Mouse (Mus musculus) midbrain, postnatal 0 days (tissue): ENCODE data around the gene Dbn1. TPM values are rescaled to one million over a fixed set of nuclear protein-coding genes. Genes with fewer than 3 reads are reported as not detected.

Source experiments
- ATAC-seq: fragments of 200-750 bp; cut with Nextera tagmentation; 2 replicates; pipeline ENCODE4 v1.8.0; 2017; ENCODE audit warnings: moderate number of reproducible peaks, mild to moderate bottlenecking, moderate TSS enrichment, moderate library complexity; ENCODE audit not compliant: low FRiP score
- DNase-seq: peaks from one replicate; pipeline ENCODE4 v3.0.0-alpha.2; 2015; ENCODE audit warnings: low spot score
- H3K27ac ChIP-seq: fragments of 300-500 bp; sonication (generic); 2 replicates; pipeline ENCODE4 v1.5.1; 2014; ENCODE audit warnings: low read depth, mild to moderate bottlenecking, low read length, mixed read lengths
- H3K27me3 ChIP-seq: fragments of 300-500 bp; sonication (generic); 2 replicates; pipeline ENCODE4 v1.6.1; 2014; ENCODE audit warnings: low read length, control low read depth, mixed read lengths; ENCODE audit not compliant: insufficient read depth
- H3K36me3 ChIP-seq: fragments of 300-500 bp; sonication (generic); 2 replicates; pipeline ENCODE4 v1.6.1; 2014; ENCODE audit warnings: low read length, control low read depth, mixed read lengths; ENCODE audit not compliant: insufficient read depth
- H3K4me1 ChIP-seq: fragments of 300-500 bp; sonication (generic); 2 replicates; pipeline ENCODE4 v1.6.1; 2014; ENCODE audit warnings: mild to moderate bottlenecking, control low read depth, antibody characterized with exemption, low read length, mixed read lengths; ENCODE audit not compliant: insufficient read depth
- H3K4me2 ChIP-seq: fragments of 300-500 bp; sonication (generic); 2 replicates; pipeline ENCODE4 v1.6.1; 2014; ENCODE audit warnings: low read depth, mild to moderate bottlenecking, low read length, mixed read lengths; ENCODE audit not compliant: poor library complexity, severe bottlenecking
- H3K4me3 ChIP-seq: fragments of 300-500 bp; sonication (generic); 2 replicates; pipeline ENCODE4 v1.5.1; 2014; ENCODE audit warnings: low read depth, mild to moderate bottlenecking, low read length, moderate library complexity
- H3K9ac ChIP-seq: fragments of 300-500 bp; sonication (generic); replicated peaks from 2 replicates; pipeline ENCODE4 v1.6.1; 2014; ENCODE audit warnings: mild to moderate bottlenecking, low read length, moderate library complexity, mixed read lengths; ENCODE audit not compliant: poor library complexity, severe bottlenecking
- H3K9me3 ChIP-seq: fragments of 300-500 bp; sonication (generic); 2 replicates; pipeline ENCODE4 v1.6.1; 2016; ENCODE audit warnings: low read length, control low read depth
- CTCF ChIP-seq: IDR thresholded peaks from 2 replicates; pipeline ENCODE4 v1.5.1; 2016; ENCODE audit warnings: antibody characterized with exemption, mild to moderate bottlenecking
- WGBS: fragments of 180-500 bp; shearing (Covaris S2); extraction: QIAGEN DNeasy Blood & Tissue Kit; methylation state at CpG from one replicate; pipeline ENCODE4 v1.1.7; 2014; 5-methylcytosine and 5-hydroxymethylcytosine counted together
- polyA plus RNA-seq: library from polyadenylated mRNA; unstranded; fragments of >200 nt; fragmentation: Nextera tagmentation; extraction: Ambion mirVana; gene quantifications from 2 replicates; pipeline ENCODE4 v1.2.1, GENCODE M21; 2015
- total RNA-seq: library from RNA; depleted of rRNA; stranded (reverse); fragments of >200 nt; gene quantifications from 2 replicates; pipeline ENCODE4 v1.2.3, GENCODE M21; 2014

The Dbn1 gene
- total and polyA plus RNA-seq, 2 experiments from 2014 or later = 484 to 510 TPM

GRCm38 (mm10) chr13:55468851-55469560 is 18.9 kb downstream of the Dbn1 start:
- Histone ChIP-seq H3K9ac (no peak overlapping the region), H3K27me3 (no peaks in the 10 kb centered on the region), H3K9me3 (no peaks in the 10 kb centered on the region), H3K4me2 (no peak overlapping the region), H3K36me3 (no peaks in the 10 kb centered on the region), H3K4me1 (peaks cover 20% of the 10 kb centered on the region; the same call in 1 of the 2 replicates), H3K27ac (no peak overlapping the region), H3K4me3 (no peak overlapping the region)
- DNase-seq (peak; percentile 68), ATAC-seq (no peak)
- 27% methylated on average over 13 of the region's 13 CpGs for WGBS
- peak; percentile 65 for TF ChIP-seq CTCF

- Histone ChIP-seq H3K27me3 (no peaks in the 10 kb centered on the region), H3K27ac (peak overlapping the region; percentile 98), H3K9ac (peak overlapping the region; percentile 95), H3K4me1 (peaks cover 24% of the 10 kb centered on the region; the same call in 1 of the 2 replicates), H3K4me2 (peak overlapping the region; percentile 84), H3K36me3 (no peaks in the 10 kb centered on the region), H3K9me3 (no peaks in the 10 kb centered on the region), H3K4me3 (peak overlapping the region; percentile 85)
- DNase-seq (no peak), ATAC-seq (no peak)
- WGBS = 43% methylated on average over 5 of the region's 5 CpGs
- TF ChIP-seq CTCF = no peak
Observed at GRCm38 (mm10) chr13:55465830-55466440, 22.0 kb downstream of the Dbn1 start.

DNA sequence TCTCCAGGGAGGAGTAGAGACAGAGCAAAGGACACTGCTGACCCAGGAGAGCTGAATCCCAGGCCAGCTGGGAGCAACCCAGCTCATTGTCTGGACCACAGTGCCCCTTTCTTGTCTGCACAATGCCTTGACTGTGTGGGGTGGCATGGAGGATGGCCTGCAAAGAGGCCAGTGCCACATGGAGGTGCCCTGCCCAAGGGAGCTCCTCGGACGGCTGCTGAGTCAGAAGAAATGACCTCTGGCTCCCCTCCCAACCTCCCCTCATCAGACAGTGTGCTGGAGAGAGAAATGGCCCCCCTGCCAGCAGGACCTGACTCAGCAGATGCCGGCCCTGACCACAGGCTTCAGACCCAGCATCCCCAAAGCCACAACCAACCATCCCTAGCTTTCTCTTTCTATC is 22.7 kb downstream of the Dbn1 start:
- Histone ChIP-seq H3K36me3 (peaks cover under 1% of the 10 kb centered on the region; the same call in 1 of the 2 replicates), H3K27ac (peak overlapping the region; percentile 98), H3K9ac (peak overlapping the region; percentile 95), H3K4me3 (peak overlapping the region; percentile 85), H3K27me3 (no peaks in the 10 kb centered on the region), H3K9me3 (no peaks in the 10 kb centered on the region), H3K4me2 (peak overlapping the region; percentile 84), H3K4me1 (peaks cover 22% of the 10 kb centered on the region; the same call in 1 of the 2 replicates)
- no peak for TF ChIP-seq CTCF
- peak; percentile 48 for DNase-seq
- 10% methylated on average over 3 of the region's 3 CpGs for whole genome bisulfite sequencing
- ATAC-seq = peak; percentile 31

GRCm38 (mm10) chr13:55464027-55464884 is 23.7 kb downstream of the Dbn1 start, which contains the start of gene Prr7:
Prr7 (plus strand) TSS chr13:55464267.
- Histone ChIP-seq H3K9me3 (no peaks in the 10 kb centered on the region), H3K27me3 (no peaks in the 10 kb centered on the region), H3K4me2 (peak within 1 kb of the TSS; percentile 84), H3K36me3 (peaks cover 10% of the 10 kb centered on the region; the same call in 1 of the 2 replicates), H3K27ac (peak within 1 kb of the TSS; percentile 98), H3K4me3 (peak within 1 kb of the TSS; percentile 85), H3K4me1 (peaks cover 18% of the 10 kb centered on the region; the same call in 1 of the 2 replicates), H3K9ac (peak within 1 kb of the TSS; percentile 95)
- DNase-seq (peak; percentile 88), ATAC-seq (peak; percentile 77)
- WGBS = under 1% methylated on average over 61 of the region's 84 CpGs
- no peak for TF ChIP-seq CTCF

DNA sequence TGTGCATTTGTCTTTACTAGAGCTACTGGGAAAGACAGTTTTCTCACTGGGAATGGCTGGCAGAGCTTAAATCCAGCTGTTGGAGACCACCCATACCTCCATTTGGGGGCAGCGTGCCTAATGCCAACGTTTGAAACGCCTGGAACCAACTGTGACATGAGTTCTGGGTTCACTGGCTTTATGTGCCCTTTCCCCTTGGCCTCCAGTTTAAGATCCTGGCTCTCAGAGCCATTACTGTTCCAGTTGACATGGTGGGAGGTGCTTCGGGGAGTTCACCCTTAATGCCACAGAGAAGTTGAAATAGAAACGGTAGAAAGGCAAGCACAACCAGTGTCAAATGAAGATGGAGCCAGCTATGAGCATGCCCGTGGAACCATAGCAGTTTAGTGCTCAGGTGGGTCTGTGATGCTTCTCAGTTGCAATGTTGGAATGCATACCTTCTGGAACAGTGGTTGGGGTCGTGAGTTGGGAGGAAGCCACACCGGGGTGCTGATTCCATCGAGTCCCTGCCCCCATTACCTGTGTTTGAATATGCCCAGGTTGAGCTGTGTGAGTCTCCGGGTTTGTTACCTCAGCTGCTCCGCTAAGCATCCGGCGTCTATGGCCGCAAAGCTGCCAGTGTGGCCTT is 24.4 kb downstream of the Dbn1 start:
- 8% methylated on average over 14 of the region's 14 CpGs for WGBS
- H3K4me2 ChIP-seq = peak overlapping the region; percentile 84
- DNase-seq (no peak), ATAC-seq (peak; percentile 39; the same call in 1 of the 2 replicates)
- H3K27ac ChIP-seq = peak overlapping the region; percentile 98
- H3K9me3 ChIP-seq = no peaks in the 10 kb centered on the region
- H3K4me1 ChIP-seq = peaks cover 17% of the 10 kb centered on the region; the same call in 1 of the 2 replicates
- H3K27me3 ChIP-seq = no peaks in the 10 kb centered on the region
- H3K36me3 ChIP-seq = peaks cover 16% of the 10 kb centered on the region
- peak overlapping the region; percentile 85 for H3K4me3 ChIP-seq
- H3K9ac ChIP-seq = peak overlapping the region; percentile 95
- TF ChIP-seq CTCF = no peak
